Mouse (Mus musculus) CD4-positive, CD25-positive, alpha-beta regulatory T cell (primary cell): ENCODE data around the gene Ipo7. TPM values are rescaled to one million over a fixed set of nuclear protein-coding genes. Genes with fewer than 3 reads are reported as not detected.

Experiments used
- polyA plus RNA-seq: library from polyadenylated mRNA; unstranded; fragments of 100-300 nt; shearing (Covaris generic); gene quantifications from one replicate; pipeline ENCODE4 v1.2.1, GENCODE M21; 2017

The Ipo7 gene
- polyA plus RNA-seq = 24.8 TPM

DNA sequence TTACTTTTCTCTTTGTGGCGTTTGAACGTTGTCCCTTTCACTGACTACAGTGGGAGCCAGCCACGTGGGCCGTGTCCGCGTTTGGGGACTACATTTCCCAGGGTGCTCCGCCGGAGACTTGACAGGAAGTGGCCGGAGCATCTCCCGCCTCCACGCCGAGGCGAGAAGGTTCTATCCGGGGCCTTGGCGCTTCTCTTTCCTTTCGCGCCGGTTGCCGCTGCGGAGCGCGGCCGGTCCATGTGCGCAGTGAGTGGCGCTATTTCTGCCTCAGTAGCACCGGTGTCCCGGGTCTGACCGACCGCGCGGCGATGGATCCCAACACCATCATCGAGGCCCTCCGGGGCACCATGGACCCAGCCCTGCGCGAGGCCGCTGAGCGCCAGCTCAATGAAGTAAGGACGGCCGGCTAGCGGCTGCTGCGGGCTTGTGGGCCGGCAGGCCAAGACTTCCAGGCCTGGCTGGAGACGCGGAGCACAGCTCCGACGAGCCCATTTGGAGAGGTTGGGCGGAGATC lies at the start of gene Ipo7:
TSS of gene Ipo7 (plus strand) at position 158 of the 514 bp plus-strand sequence.

DNA sequence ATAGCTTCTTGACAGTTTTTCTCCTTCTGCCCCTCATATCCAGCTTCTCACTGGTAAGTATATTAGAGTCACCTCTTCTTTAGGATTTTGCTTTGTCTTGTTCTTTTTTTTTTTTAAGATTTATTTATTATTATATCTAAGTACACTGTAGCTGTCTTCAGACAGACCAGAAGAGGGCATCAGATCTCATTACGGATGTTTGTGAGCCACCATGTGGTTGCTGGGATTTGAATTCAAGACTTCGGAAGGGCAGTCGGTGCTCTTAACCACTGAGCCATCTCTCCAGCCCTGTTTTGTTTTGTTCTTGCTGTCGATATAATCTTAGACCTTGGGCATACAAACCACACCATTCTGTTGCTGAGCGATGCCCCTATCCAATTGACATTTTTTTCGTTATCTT lies 31.3 kb upstream of the Ipo7 start, which contains the start of gene Tmem41b:
TSS of gene Tmem41b (minus strand) at position 155 of the 400 bp plus-strand sequence.

DNA sequence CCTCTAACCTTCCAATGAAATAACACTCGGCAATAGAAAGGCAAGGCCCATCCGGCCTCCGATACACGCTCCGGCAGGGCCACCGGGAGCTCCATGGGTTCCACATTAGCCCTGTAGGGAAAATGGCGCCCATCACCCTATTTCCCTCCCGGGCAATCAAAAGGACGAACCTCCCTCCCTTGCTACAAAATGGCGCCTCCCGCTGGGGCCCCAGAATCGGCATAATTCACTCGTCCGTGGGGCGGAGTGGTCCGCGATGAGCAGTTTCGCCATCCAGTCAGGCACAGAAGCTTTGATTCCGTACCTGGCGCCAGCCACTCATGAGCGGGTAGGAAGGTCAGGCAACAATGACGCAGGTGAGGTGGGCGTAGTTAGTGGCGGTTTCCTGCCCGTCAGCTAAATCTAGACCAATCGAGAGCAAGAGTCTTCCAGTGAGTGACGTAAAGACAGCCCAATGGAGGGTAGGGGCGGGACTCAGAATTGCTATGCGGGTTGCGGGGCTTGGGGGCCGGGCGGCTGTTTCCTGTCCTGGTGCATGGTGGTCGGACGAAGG lies 43.2 kb downstream of the Ipo7 start, which contains the start of gene Zfp143:
TSS of gene Zfp143 (plus strand) at position 19 of the 553 bp plus-strand sequence.

Other genes starting within 250 kb of the Ipo7 start
- 0.51 TPM for gene Nrip3, start 236.2 kb upstream of the Ipo7 start, polyA plus RNA-seq
- gene Scube2, start 152.6 kb upstream of the Ipo7 start, polyA plus RNA-seq = not detected
- gene Dennd5a, start 57.8 kb upstream of the Ipo7 start, polyA plus RNA-seq = 36.0 TPM
- 51.6 TPM for gene Tmem41b, start 31.3 kb upstream of the Ipo7 start, polyA plus RNA-seq
- 42.8 TPM for gene Zfp143, start 42.9 kb downstream of the Ipo7 start, polyA plus RNA-seq
- gene Wee1, start 103.8 kb downstream of the Ipo7 start, polyA plus RNA-seq = 6.3 TPM
- gene Swap70, start 203.4 kb downstream of the Ipo7 start, polyA plus RNA-seq = 76.4 TPM